Mouse (Mus musculus) heart, postnatal 0 days (tissue): ENCODE data around the gene Ttll6.

Experiments used
- CTCF ChIP-seq: IDR thresholded peaks from 2 replicates; pipeline ENCODE4 v1.5.1; 2016; ENCODE audit warnings: antibody characterized with exemption, control low read depth, low read depth
- EP300 ChIP-seq: IDR thresholded peaks from 2 replicates; pipeline ENCODE4 v1.6.1; 2016; ENCODE audit warnings: antibody characterized with exemption, low read depth

DNA sequence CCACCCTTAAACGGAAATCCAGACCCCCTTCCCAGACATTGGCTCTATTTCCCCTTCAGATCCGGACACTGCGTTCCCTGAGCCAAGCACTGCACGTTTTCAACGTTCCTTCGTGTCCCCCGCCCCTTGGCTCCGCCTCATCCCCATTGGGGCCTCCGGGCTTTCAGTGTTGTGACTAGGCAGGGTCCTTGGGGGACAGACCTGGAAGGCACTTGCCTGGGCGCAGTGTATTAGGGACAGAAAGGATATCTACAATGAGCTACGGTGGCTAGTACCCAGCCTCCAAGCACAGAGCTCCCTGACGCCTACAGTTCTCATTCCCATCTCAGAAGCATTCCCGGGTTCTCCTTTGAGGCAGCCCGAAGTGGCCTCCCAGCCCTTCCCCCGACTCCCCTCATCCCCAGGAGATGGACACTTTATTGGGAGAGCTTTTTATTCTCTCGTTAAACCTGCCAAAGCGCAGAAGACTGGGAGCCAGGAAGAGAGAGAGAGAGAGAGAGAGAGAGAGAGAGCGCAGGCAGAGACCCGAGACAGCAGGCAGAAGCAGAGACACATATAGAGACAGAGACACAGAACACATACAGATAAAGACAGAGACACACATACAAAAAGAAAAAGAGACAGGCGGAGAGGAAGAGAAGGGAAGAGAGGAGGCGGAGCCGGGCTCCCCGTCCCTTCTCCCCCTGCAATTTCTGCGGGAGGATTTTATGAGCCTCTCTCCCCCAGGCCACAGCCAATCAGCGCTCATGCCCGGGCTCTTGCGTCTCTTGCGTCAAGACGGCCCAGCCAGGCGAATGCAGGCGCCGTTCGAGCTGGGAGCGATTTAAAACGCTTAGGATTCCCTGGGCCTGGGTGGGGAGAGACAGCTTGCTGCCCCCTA, 60.2 kb downstream of the Ttll6 start, which contains the start of gene Hoxb13:
- no peak for TF ChIP-seq CTCF
- TF ChIP-seq EP300, result no peak
